Mouse (Mus musculus) liver, embryonic 14 days (tissue): ENCODE results near the gene Olfr248. TPM values are rescaled to one million over a fixed set of nuclear protein-coding genes. Genes with fewer than 3 reads are reported as not detected.

ENCODE experiments used
- polyA plus RNA-seq: library from polyadenylated mRNA; depleted of rRNA; stranded (reverse); fragments of >200 nt; gene quantifications from 2 replicates; pipeline ENCODE4 v1.2.3, GENCODE M21; 2012; rRNA removed

The Olfr248 gene
- not detected in 2 replicates for polyA plus RNA-seq

DNA sequence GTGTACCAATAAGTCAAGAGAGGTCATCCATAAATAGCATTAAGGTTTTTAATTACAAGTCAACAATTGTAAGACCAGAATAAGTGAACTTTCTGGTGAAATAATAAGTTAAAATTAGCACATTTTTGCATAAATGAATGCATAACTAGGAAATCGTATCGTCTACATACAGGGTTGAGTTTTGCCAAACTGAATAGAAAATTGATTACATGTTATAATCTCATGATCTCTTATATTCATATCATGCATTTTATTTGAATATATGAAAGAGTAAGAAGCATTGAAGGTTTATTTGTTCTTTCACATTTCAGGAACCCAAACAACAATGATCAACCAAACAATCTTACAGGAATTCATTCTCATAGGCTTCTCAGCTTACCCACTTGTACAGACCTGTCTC, at the start of gene Olfr248:
TSS of gene Olfr248 (plus strand) at position 301 of the 400 bp plus-strand sequence.

DNA sequence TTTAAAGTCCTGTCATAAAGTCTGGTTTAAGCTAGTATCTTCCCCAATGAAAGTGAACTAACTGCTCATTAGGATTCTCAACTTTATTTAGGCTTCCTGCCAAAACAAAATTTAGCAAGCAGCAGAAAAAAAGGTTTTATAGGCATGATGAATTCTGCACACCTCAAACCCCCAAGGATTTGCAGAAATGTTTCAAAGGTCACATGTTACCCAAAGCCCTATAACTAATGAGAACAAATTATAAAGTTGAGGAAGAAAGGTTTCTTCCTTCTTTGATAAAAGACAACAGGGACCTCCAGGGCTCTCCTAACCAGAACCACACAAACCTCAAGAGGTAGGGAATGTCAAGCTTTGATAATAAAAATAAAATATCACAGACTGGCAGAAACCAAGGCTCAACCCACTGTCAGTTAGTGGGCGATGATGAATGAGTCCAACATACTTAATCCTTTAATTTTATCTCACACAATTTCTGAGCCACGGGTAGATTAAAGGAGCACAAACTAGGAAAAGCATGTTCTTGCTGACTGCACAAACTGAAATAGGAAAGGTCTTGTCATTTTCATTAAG, 25.9 kb upstream of the Olfr248 start, which contains the start of gene Olfr417:
TSS of gene Olfr417 (plus strand) at position 241 of the 570 bp plus-strand sequence.

DNA sequence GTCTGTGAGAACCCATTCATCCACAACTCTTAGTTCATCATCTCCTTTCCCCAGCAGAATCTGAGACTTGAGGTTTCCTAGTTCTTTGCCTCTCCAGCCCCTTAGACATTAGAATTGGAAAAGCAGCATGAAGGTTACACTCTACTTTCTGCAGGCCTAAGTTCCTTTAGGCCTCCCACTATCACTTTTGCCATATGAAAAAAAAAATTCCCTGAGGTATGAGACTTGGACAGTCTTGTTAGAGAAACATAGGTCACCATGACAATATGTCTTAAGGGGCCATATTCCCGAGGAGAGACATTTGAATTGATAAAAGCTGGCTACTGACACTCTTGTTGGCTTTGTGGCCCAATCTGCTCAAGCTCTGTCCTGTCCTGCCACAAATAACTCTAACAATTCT, 32.9 kb downstream of the Olfr248 start, which contains the start of gene Olfr414:
TSS of gene Olfr414 (plus strand) at position 301 of the 400 bp plus-strand sequence.

Other genes with a start within 250 kb of the Olfr248 start
- gene Olfr420, start 235.4 kb upstream of the Olfr248 start, polyA plus RNA-seq: not detected in 2 replicates
- gene Spta1, start 218.3 kb upstream of the Olfr248 start, polyA plus RNA-seq: 37.1 and 44.4 TPM in 2 replicates
- gene Olfr419, start 139.0 kb upstream of the Olfr248 start, polyA plus RNA-seq: not detected in 2 replicates
- gene Mptx1, start 60.5 kb upstream of the Olfr248 start, polyA plus RNA-seq: not detected in 2 replicates
- 0.01 TPM in 1 of 2 replicates, not detected in the other for gene Olfr417, start 25.9 kb upstream of the Olfr248 start, polyA plus RNA-seq
- gene Olfr414, start 33.0 kb downstream of the Olfr248 start, polyA plus RNA-seq: 0.03 and 0.05 TPM in 2 replicates
- gene Olfr220, start 51.0 kb downstream of the Olfr248 start, polyA plus RNA-seq: not detected in 2 replicates
- gene Fmn2, start 110.8 kb downstream of the Olfr248 start, polyA plus RNA-seq: 0.01 and 0.03 TPM in 2 replicates